Comparison of ENCODE assay signal across 9 mouse cellular contexts in the genomic region with DNA sequence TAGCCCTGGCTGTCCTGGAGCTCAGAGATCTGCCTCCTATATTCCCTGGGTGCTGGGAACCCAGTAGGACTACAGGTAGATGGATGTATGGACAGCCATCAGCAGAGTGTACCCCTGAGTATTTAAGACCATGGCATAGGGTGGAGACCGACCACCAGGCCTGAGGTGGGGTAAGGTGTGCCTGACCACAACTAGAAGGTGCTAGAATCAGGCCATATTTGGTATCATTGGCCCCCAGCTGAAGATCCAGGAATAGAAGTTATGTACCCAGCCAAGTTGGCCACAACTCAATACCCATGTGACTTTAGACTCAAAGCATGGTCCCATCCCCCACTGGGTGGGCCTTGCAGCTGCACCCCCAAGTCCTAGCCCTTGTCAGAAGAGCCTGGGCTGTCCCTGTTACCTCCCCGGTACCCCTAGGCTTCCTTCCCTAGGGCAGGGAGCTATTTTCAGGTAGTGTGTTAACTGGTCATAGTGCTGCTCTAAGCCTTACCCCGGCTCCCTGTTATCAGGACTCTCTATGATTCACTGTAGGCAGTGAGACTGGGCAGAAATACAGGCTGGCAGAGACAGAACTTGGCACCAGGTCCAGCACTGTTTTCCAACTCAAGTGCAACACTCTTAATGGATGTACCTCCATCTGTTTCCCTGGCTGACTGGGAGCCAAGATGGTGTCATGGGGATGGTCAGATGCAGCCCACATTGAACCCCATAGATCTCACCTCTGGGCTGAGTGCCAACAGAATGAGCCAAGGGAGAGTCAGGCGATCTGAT. TPM values are rescaled to one million over a fixed set of nuclear protein-coding genes. Genes with fewer than 3 reads are reported as not detected.
A peak's percentile ranks its signal among the peaks of the same experiment; 100 is the strongest.
DNase-seq lines count a peak whose midpoint lies in the region; ATAC-seq and TF ChIP-seq lines count a peak whose summit lies in the region.
"Had no signal": no experiment of that assay in that cellular context is flagged by ENCODE, and none has a peak within 500 bp of the region (broad histone marks: within the 10 kb centered on the region; RNA-seq: fewer than 3 reads in every experiment).

No protein-coding gene starts in this region.

- TF ChIP-seq CTCF in midbrain, postnatal 0 days (IDR thresholded peaks at IDR 0.05), result no peak
- no peak for TF ChIP-seq CTCF in heart, postnatal 0 days (IDR thresholded peaks at IDR 0.05; ENCODE audit: low read depth)

- no peak overlapping the region for H3K9ac ChIP-seq in midbrain, postnatal 0 days (replicated peaks; ENCODE audit: low read length, poor library complexity, severe bottlenecking)
- no peak overlapping the region for H3K9ac ChIP-seq in heart, postnatal 0 days (replicated peaks; ENCODE audit: low read depth, low read length)
- H3K9ac ChIP-seq in midbrain, embryonic 11.5 days (ENCODE audit: low read length), result no peak overlapping the region

- no peak overlapping the region for H3K4me3 ChIP-seq in midbrain, postnatal 0 days (ENCODE audit: low read depth, low read length)
- H3K4me3 ChIP-seq in midbrain, embryonic 10.5 days, result no peak overlapping the region
- H3K4me3 ChIP-seq in heart, postnatal 0 days (ENCODE audit: low read depth, low read length), result no peak overlapping the region
- no peak overlapping the region for H3K4me3 ChIP-seq in midbrain, embryonic 11.5 days (ENCODE audit: low read depth, low read length)
- H3K4me3 ChIP-seq: megakaryocyte, embryonic 14.5 days had no signal

- no peak overlapping the region for H3K4me2 ChIP-seq in midbrain, postnatal 0 days (ENCODE audit: low read depth, low read length, poor library complexity, severe bottlenecking)
- H3K4me2 ChIP-seq in heart, postnatal 0 days (ENCODE audit: low read depth, low read length), result no peak overlapping the region
- no peak overlapping the region for H3K4me2 ChIP-seq in midbrain, embryonic 11.5 days

- WGBS in midbrain, postnatal 0 days, result 77% methylated on average over 4 of the region's 4 CpGs
- 88% methylated on average over 4 of the region's 4 CpGs for WGBS in midbrain, embryonic 10.5 days
- 23% methylated on average over 4 of the region's 4 CpGs for WGBS in heart, postnatal 0 days
- 80% methylated on average over 4 of the region's 4 CpGs for WGBS in midbrain, embryonic 11.5 days

- DNase-seq in midbrain, postnatal 0 days (ENCODE audit: low spot score), result peak; percentile 74
- no peak for DNase-seq in midbrain, embryonic 10.5 days (ENCODE audit: low spot score)
- peak; percentile 73 for DNase-seq in cerebellum, adult 8-10 months
- DNase-seq in heart, postnatal 0 days (ENCODE audit: low spot score), result peak; percentile 92
- peak; percentile 48 for DNase-seq in right cerebral cortex, postnatal 14 days
- DNase-seq in midbrain, embryonic 11.5 days (ENCODE audit: low spot score, missing footprints), result no peak
- no peak for DNase-seq in urinary bladder, adult 2 months (ENCODE audit: low spot score)
- DNase-seq in frontal cortex, postnatal 36 days (ENCODE audit: low spot score in 2 of 2), result no peak

- H3K4me1 ChIP-seq in midbrain, postnatal 0 days (ENCODE audit: insufficient read depth, low read length), result no peaks in the 10 kb centered on the region
- 0 out of 2 replicates have a peak, but pooled peaks cover 3% of the 10 kb centered on the region for H3K4me1 ChIP-seq in midbrain, embryonic 10.5 days
- H3K4me1 ChIP-seq in heart, postnatal 0 days (ENCODE audit: control insufficient read depth, insufficient read depth), result peaks cover 12% of the 10 kb centered on the region; the same call in 1 of the 2 replicates
- H3K4me1 ChIP-seq in midbrain, embryonic 11.5 days (ENCODE audit: control insufficient read depth, insufficient read depth, low read length), result no peaks in the 10 kb centered on the region
- H3K4me1 ChIP-seq: megakaryocyte, embryonic 14.5 days had no signal

- no peak for ATAC-seq in midbrain, postnatal 0 days (ENCODE audit: low FRiP score)
- ATAC-seq in heart, postnatal 0 days (ENCODE audit: insufficient read depth, low read depth), result peak; percentile 91
- ATAC-seq in midbrain, embryonic 11.5 days (ENCODE audit: low FRiP score), result no peak

- no peaks in the 10 kb centered on the region for H3K36me3 ChIP-seq in midbrain, postnatal 0 days (ENCODE audit: insufficient read depth, low read length)
- no peaks in the 10 kb centered on the region for H3K36me3 ChIP-seq in midbrain, embryonic 10.5 days
- H3K36me3 ChIP-seq in heart, postnatal 0 days (replicated peaks; ENCODE audit: control insufficient read depth, insufficient read depth, low read length), result no peaks in the 10 kb centered on the region
- no peaks in the 10 kb centered on the region for H3K36me3 ChIP-seq in midbrain, embryonic 11.5 days (ENCODE audit: control insufficient read depth, insufficient read depth, low read length)

- TF ChIP-seq EP300 in heart, postnatal 0 days (IDR thresholded peaks at IDR 0.05; ENCODE audit: low read depth), result peak; percentile 97

- H3K27me3 ChIP-seq in midbrain, postnatal 0 days (ENCODE audit: insufficient read depth, low read length), result no peaks in the 10 kb centered on the region
- H3K27me3 ChIP-seq in midbrain, embryonic 10.5 days (ENCODE audit: low read depth, poor library complexity, severe bottlenecking), result no peaks in the 10 kb centered on the region
- H3K27me3 ChIP-seq in heart, postnatal 0 days (ENCODE audit: control insufficient read depth, insufficient read depth, low read length), result no peaks in the 10 kb centered on the region
- no peaks in the 10 kb centered on the region for H3K27me3 ChIP-seq in midbrain, embryonic 11.5 days (ENCODE audit: control insufficient read depth, insufficient read depth, low read length)

- H3K27ac ChIP-seq in midbrain, postnatal 0 days (ENCODE audit: low read depth, low read length), result no peak overlapping the region
- no peak overlapping the region for H3K27ac ChIP-seq in midbrain, embryonic 10.5 days (replicated peaks)
- peak overlapping the region; percentile 98 for H3K27ac ChIP-seq in heart, postnatal 0 days (ENCODE audit: low read depth)
- no peak overlapping the region for H3K27ac ChIP-seq in midbrain, embryonic 11.5 days (ENCODE audit: low read depth, low read length)

- no peaks in the 10 kb centered on the region for H3K9me3 ChIP-seq in midbrain, postnatal 0 days (ENCODE audit: low read length)
- no peaks in the 10 kb centered on the region for H3K9me3 ChIP-seq in midbrain, embryonic 10.5 days (replicated peaks)
- H3K9me3 ChIP-seq in heart, postnatal 0 days (replicated peaks; ENCODE audit: control insufficient read depth, low read length), result no peaks in the 10 kb centered on the region
- H3K9me3 ChIP-seq in midbrain, embryonic 11.5 days (ENCODE audit: control insufficient read depth, low read length), result no peaks in the 10 kb centered on the region
- H3K9me3 ChIP-seq: megakaryocyte, embryonic 14.5 days had no signal

RNA-seq across cellular contexts. Expression of a gene that starts 18.2 kb away (rescaled TPM):
- total RNA-seq in midbrain, postnatal 0 days (2014; rRNA removed), result 7.9 and 8.6 TPM in 2 replicates
- polyA plus RNA-seq in midbrain, postnatal 0 days (2015; fragmentation: Nextera tagmentation; extraction: Ambion mirVana), result 5.1 and 5.6 TPM in 2 replicates
- 0.75 and 1.7 TPM in 2 replicates for polyA plus RNA-seq in midbrain, embryonic 10.5 days (2016; fragmentation: Nextera tagmentation; extraction: Ambion mirVana)
- 3.0 and 3.2 TPM in 2 replicates for total RNA-seq in heart, postnatal 0 days (2014; rRNA removed; ENCODE audit: low replicate concordance)
- 1.6 and 2.0 TPM in 2 replicates for polyA plus RNA-seq in heart, postnatal 0 days (2015; fragmentation: Nextera tagmentation; extraction: Ambion mirVana)
- polyA plus RNA-seq in midbrain, embryonic 11.5 days (2014; fragmentation: Nextera tagmentation; extraction: Ambion mirVana), result 1.4 and 1.6 TPM in 2 replicates
- 98.2 and 126 TPM in 2 replicates for polyA plus RNA-seq in urinary bladder, adult 2 months (2012; rRNA removed)

Comparison
In these comparisons a context has a peak if more than half of its experiments do, and no peak if none do; other contexts are left out.
1. DNase-seq: peak in midbrain, postnatal 0 days (single experiment), cerebellum, adult 8-10 months (single experiment), heart, postnatal 0 days (single experiment) and right cerebral cortex, postnatal 14 days (single experiment); none in midbrain, embryonic 10.5 days (single experiment), midbrain, embryonic 11.5 days (single experiment), urinary bladder, adult 2 months (single experiment) and frontal cortex, postnatal 36 days (0 of 2).
2. RNA of a gene that starts 18.2 kb away (polyA plus RNA-seq): 98.2 to 126 TPM in urinary bladder, adult 2 months; 5.1 to 5.6 TPM in midbrain, postnatal 0 days, 1.6 to 2.0 TPM in heart, postnatal 0 days, 1.4 to 1.6 TPM in midbrain, embryonic 11.5 days and 0.75 to 1.7 TPM in midbrain, embryonic 10.5 days; every median in the first group is over 10 times any median in the second.